Mouse (Mus musculus) brain, embryonic 14.5 days (tissue): ENCODE results near the gene Fam174b.

Source experiments
- CTCF ChIP-seq: fragments of 200-500 bp; IDR thresholded peaks from 2 replicates; pipeline ENCODE4 v1.5.1; 2012; ENCODE audit warnings: inconsistent platforms, mild to moderate bottlenecking, moderate library complexity, borderline replicate concordance; ENCODE audit not compliant: insufficient read depth, insufficient read length; ENCODE audit errors: extremely low read depth
- POLR2A ChIP-seq: fragments of 200-500 bp; IDR thresholded peaks from 2 replicates; pipeline ENCODE4 v1.6.1; 2012; ENCODE audit warnings: mild to moderate bottlenecking, inconsistent platforms, borderline replicate concordance; ENCODE audit not compliant: poor library complexity, insufficient read depth, insufficient read length, severe bottlenecking; ENCODE audit errors: extremely low read depth

DNA sequence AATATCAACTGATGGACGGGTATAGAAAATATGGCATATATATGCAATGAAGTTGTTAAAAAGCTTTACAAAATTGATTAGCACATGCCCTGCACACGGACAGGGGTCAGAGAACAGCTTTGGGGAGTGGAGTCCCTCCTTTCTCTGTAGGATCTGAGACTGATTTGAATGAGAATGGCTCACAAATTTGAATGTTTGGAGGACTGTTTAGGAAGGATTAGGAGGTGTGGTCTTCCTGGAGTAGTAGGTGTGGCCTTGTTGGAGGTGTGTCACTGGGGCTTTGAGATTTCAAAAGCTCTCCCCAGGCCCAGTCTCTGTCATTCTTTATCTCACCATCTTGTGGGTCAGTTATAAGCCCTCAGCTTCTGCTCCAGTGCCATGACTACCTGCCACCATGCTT is 4.1 kb upstream of the Fam174b start:
- TF ChIP-seq POLR2A (no peak), CTCF (no peak)
